Mouse (Mus musculus) left cerebral cortex, postnatal 10 days (tissue): ENCODE measurements at regions not wholly inside any gene's neighbourhood (a gene's known extent, or its start where the extent isn't known, plus 50 kb on each side); places are given as distances from the start of the nearest gene placed in this dataset.

Experiments
- DNase-seq, 2 experiments: peaks; one replicate each; pipeline ENCODE4 v3.0.0; 2021 to 2022; ENCODE audit warnings: low spot score in 2 of 2, mixed read lengths in 1 of 2; ENCODE audit errors: extremely low spot score in 1 of 2
- intact Hi-C: fragments of 180-260 bp; cut with DNase I; formaldehyde crosslinking; loops from one replicate; pipeline ENCODE4 v1.15.1; 2025

DNA sequence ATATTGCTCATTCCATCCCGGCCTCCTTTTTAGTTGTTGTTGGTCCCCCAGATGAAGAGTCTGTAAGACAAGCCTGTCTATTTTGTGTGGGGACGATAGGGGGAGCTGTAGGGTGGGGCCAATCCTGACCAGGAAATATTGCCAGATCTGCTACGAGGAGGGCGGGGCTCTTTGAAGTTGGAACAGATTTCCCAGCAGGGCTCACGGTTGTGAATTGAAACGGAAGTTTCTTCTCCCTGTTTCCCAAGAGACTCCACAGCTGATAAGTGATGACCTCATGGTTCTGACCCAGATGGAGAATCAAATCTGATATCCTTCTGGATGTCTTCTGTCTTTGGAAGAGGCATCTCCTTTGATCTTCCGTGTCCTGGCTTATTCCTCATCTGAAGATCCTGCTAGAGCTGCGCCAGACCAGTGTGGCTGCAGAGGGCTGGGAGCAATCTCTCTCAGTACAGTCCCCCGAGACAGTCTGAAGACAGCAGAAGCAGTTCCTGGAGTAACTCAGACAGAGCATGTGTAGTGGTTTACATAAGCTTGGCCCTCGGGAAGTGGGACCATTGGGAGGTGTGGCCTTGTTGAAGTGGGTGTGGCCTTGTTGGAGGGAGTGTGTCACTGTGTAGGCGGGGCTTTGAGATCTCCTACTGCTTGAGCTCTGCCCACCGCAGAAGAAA, 61.9 kb upstream of the Ctbp2 start:
- peak in 1 of 2 experiments; percentile 85 for DNase-seq
- intact Hi-C loops, result no loop called here

DNA sequence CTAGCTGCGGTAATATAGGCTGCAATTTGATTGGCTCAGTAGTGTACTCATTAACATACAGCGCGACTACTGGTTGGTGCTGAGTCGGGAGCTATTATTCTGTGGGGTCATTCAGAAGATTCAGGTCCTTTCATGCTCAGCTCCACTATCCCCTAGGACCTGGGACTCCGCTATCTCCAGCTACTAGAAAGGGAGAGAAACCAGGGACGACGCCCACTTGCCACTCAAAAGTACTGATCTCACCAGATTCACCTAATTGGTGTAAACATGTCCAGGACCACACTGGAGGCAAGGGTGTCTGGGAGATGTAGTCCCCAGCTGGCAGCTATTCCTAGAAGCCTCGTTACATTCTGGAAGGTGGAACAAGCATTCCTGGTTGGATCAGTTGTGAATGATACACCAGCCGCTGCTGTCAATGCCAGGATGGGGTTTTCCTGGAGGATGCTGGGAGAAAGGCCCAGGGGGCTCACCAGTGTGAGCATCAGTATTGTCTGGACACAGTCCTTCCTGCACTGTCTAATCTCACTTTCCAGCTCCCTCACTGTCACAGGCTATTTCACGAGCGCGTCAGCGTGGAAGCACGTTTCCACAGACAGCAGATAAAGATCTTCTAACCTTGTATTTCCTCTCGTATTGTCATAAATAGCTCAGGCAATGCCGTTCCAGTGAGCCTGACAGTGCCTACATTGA, 60.9 kb upstream of the Ctbp2 start:
- DNase-seq, result no peak
- intact Hi-C loops, result no loop called here

DNA sequence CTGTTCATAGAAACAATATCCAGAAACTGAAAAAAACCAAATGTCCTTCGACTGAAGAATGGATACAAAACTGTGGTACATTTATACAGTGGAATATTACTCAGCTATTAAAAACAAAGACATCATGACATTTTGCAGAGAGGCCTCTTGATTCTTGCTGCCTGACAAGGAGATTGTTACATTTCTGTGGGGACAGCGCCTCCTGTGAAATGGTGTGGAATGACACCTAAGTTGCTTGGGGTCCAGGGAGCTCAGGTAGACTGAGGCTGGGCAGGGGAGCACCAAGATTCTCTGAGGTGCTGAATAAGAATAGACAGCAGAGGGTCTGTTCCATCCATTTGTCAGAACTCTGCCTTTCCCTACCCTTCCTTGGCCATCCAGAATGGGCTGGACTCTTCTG, 57.2 kb upstream of the Ctbp2 start:
- no peak for DNase-seq
- intact Hi-C loops, result no loop called here

DNA sequence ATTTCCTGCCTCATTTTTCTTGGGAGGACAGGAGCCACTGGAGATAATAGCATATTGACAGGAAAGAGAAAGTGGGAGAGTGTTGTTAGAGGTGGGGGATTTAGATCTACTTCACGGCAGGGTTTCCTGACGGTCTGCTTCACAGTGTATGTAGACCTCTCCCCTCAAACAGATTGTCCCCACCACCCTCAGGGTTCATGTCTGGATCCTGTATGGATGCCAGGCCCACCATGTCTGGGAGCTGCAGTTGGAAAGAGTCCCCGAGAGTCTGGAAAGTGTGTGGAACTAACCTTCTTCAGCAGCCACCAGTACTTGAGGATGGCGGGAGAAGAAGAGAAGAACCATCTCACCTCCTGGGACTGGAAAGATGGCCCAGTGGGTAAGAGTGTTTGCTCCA, 53.0 kb upstream of the Ctbp2 start:
- no peak for DNase-seq
- intact Hi-C loops, result no loop called here

DNA sequence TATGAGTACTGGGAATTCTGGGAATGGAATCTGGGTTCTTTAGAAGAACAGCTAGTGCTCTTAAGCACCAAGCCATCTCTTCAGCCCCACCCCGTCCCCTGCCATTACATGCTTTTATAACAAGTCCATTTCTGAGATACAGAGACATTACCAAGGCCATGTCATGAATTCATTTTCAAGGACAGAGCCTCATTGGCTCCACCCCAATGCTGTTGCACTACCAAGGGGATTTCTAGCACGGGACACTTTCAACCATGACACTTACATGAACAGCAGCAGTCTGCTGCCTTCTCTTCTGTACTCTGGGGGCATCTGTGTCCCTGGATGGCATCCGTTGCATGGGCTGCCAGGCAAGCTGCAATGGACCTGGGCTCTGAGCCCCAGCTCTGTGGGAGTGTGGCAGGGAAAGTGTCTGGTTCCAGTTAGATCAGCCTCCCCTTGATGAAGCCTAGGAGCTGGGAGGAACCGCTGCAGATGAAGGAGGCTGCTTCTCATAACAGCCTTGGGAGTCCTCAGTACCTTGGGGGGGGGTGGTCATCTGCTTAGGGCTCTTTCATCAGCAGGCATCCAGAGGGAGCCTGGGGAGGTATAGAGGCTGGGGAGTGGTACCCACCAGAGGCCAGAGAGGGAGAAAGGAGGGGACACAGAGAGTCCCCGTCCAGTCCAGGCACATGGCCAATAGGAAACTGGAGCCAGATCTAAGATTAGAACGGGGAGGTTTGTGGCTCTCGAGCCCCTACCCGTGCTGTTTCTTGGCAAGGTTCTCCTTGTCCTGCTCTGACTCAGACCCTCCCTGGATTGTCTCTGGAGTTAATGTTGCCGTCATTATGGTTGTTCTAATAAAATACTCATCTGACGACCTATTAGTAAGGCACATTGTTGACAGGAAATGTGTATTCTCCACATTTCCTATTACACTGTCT, 52.4 kb upstream of the Ctbp2 start:
- intact Hi-C loops, result no loop called here
- peak in 1 of 2 experiments; percentile 65 for DNase-seq
